Comparison of ENCODE assay signal across 11 mouse cellular contexts in genomic region chr1:191495051-191495467, GRCm38 (mm10).
A peak's percentile ranks its signal among the peaks of the same experiment; 100 is the strongest.
DNase-seq lines count a peak whose midpoint lies in the region; ATAC-seq and TF ChIP-seq lines count a peak whose summit lies in the region.
"Had no signal": no experiment of that assay in that cellular context is flagged by ENCODE, and none has a peak within 500 bp of the region (broad histone marks: within the 10 kb centered on the region; RNA-seq: fewer than 3 reads in every experiment).

No protein-coding gene starts in this region.

- ATAC-seq in lung, embryonic 15.5 days (ENCODE audit: borderline replicate concordance, extremely low read depth, low FRiP score, low TSS enrichment): peak; percentile 28; the same call in 1 of the 2 replicates
- no peak for ATAC-seq in forebrain, embryonic 11.5 days (replicated peaks; ENCODE audit: low FRiP score)

- no peak overlapping the region for H3K27ac ChIP-seq in lung, embryonic 15.5 days
- no peak overlapping the region for H3K27ac ChIP-seq in forebrain, embryonic 11.5 days (ENCODE audit: low read depth, low read length)
- H3K27ac ChIP-seq: kidney, embryonic 15.5 days had no signal

- TF ChIP-seq CTCF in brain, embryonic 14.5 days (IDR thresholded peaks at IDR 0.05; ENCODE audit: borderline replicate concordance, extremely low read depth, insufficient read depth, insufficient read length): no peak

- intact Hi-C loops in left cerebral cortex, postnatal 4 days (cut with DNase I): no loop called here

- TF ChIP-seq POLR2A in brain, embryonic 14.5 days (IDR thresholded peaks at IDR 0.05; ENCODE audit: borderline replicate concordance, extremely low read depth, insufficient read depth, insufficient read length, poor library complexity, severe bottlenecking): no peak

- DNase-seq in kidney, adult 18-20 months: peak; percentile 13
- no peak for DNase-seq in kidney, adult 11 months
- peak; percentile 17 for DNase-seq in brain, embryonic 14.5 days (ENCODE audit: low read depth)
- peak; percentile 19 to 43 for DNase-seq in cerebellum, postnatal 14 days
- no peak for DNase-seq in ovary, postnatal 14 days (ENCODE audit: low spot score)
- no peak for DNase-seq in forebrain, embryonic 11.5 days (ENCODE audit: low spot score)
- no peak for DNase-seq in left cerebral cortex, postnatal 4 days
- DNase-seq: right cerebral cortex, postnatal 4 days; thymus, adult 18-20 months had no signal

- no peaks in the 10 kb centered on the region for H3K9me3 ChIP-seq in lung, embryonic 15.5 days
- no peaks in the 10 kb centered on the region for H3K9me3 ChIP-seq in forebrain, embryonic 11.5 days (ENCODE audit: control insufficient read depth, low read length)
- H3K9me3 ChIP-seq: kidney, embryonic 15.5 days had no signal

- H3K9ac ChIP-seq in lung, embryonic 15.5 days: no peak overlapping the region
- no peak overlapping the region for H3K9ac ChIP-seq in forebrain, embryonic 11.5 days (ENCODE audit: low read length)
- H3K9ac ChIP-seq: kidney, embryonic 15.5 days had no signal

- H3K36me3 ChIP-seq in lung, embryonic 15.5 days: no peaks in the 10 kb centered on the region
- no peaks in the 10 kb centered on the region for H3K36me3 ChIP-seq in forebrain, embryonic 11.5 days (ENCODE audit: control insufficient read depth, insufficient read depth, low read length)
- H3K36me3 ChIP-seq: kidney, embryonic 15.5 days had no signal

- 34% methylated on average over 10 of the region's 10 CpGs for WGBS in lung, embryonic 15.5 days
- 61% methylated on average over 10 of the region's 10 CpGs for WGBS in forebrain, embryonic 11.5 days

- H3K4me1 ChIP-seq in lung, embryonic 15.5 days: peaks cover 17% of the 10 kb centered on the region
- no peaks in the 10 kb centered on the region for H3K4me1 ChIP-seq in forebrain, embryonic 11.5 days (replicated peaks; ENCODE audit: control insufficient read depth, insufficient read depth, low read length)

- H3K27me3 ChIP-seq in lung, embryonic 15.5 days: no peaks in the 10 kb centered on the region
- no peaks in the 10 kb centered on the region for H3K27me3 ChIP-seq in forebrain, embryonic 11.5 days (ENCODE audit: control insufficient read depth, insufficient read depth, low read length)
- H3K27me3 ChIP-seq: kidney, embryonic 15.5 days had no signal

- H3K4me2 ChIP-seq in lung, embryonic 15.5 days: no peak overlapping the region
- H3K4me2 ChIP-seq in forebrain, embryonic 11.5 days (ENCODE audit: low read depth, low read length, severe bottlenecking): no peak overlapping the region
- H3K4me2 ChIP-seq: kidney, embryonic 15.5 days had no signal

- H3K4me3 ChIP-seq in lung, embryonic 15.5 days: no peak overlapping the region
- H3K4me3 ChIP-seq in forebrain, embryonic 11.5 days (ENCODE audit: low read depth, low read length): no peak overlapping the region
- H3K4me3 ChIP-seq: kidney, embryonic 15.5 days had no signal

Comparison
In these comparisons a context has a peak if more than half of its experiments do, and no peak if none do; other contexts are left out.
1. DNase-seq: peak in kidney, adult 18-20 months (single experiment), brain, embryonic 14.5 days (single experiment) and cerebellum, postnatal 14 days (2 of 2); none in kidney, adult 11 months (single experiment), ovary, postnatal 14 days (single experiment), forebrain, embryonic 11.5 days (single experiment) and left cerebral cortex, postnatal 4 days (single experiment).